Mouse (Mus musculus) activated CD4-positive, CD25-positive, alpha-beta regulatory T cell, adult 4 months (primary cell): ENCODE data around the gene Olfr11. TPM values are rescaled to one million over a fixed set of nuclear protein-coding genes. Genes with fewer than 3 reads are reported as not detected.

ENCODE experiments used
- ATAC-seq: one replicate; pipeline ENCODE4 v1.8.0; 2017
- polyA plus RNA-seq, 2 experiments: library from polyadenylated mRNA; unstranded; fragments of 100-300 nt; shearing (Covaris generic); gene quantifications; one replicate each; pipeline ENCODE4 v1.2.1; 2017

Olfr11 gene
- not detected for polyA plus RNA-seq

DNA sequence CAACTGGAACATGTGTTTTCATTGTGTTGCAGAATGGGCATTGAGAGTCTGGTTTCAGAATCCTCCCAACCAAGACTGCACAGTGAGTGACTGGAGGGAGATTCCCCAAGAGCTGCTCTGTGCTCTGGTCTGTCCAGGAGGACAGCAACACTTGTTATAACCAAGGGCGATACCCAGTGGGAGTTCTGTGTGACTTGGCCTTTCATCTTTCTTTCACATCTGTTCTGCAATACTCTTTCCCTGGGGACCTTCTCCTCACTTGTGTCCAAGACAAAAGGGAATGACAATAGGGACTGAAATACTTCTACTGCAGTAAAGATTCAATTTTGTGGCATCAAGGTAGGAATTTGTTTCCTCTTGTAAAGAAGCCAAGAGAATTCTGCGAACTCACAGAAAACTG is at the start of gene Olfr11:
TSS of gene Olfr11 (minus strand) at position 101 of the 400 bp plus-strand sequence.
- ATAC-seq: no peak

DNA sequence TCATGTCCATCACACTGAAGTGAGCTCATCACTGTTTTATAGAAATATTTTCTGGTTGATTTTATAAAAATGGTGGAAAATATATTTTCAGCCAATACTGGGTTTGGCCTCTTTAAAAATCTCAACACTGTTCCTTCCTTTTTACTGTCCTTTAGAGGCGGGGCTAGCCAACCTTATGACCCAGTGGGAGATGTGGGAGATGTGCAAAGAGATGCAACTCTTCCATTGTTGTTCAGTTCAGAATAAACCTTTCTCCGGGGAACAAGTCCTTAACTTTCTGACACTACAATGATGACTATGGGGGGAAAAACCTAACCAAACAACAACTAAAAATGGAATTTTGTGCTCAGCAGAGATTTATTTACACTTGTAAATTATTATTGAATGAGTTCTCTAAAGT is 35.0 kb upstream of the Olfr11 start, which contains the start of gene Olfr1360:
TSS of gene Olfr1360 (minus strand) at position 101 of the 400 bp plus-strand sequence.
- ATAC-seq: no peak

DNA sequence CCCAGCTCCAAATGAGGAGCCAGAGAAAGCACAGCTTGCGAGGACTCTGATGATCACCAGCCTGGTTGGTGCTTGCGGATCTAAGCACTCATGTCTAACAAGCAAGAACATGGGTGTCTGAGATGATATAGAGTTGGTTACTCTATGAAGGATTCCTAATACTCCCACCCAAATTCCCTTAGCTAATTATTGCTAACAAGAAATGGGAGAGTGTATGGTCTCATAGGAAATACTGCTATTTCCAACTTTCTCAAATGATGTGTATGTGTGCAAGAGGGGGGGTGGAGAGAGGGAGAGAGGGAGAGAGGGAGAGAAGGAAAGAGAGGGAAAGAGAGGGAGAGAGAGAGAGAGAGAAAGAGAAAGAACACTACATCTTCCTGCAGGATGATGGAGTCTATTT is 21.0 kb upstream of the Olfr11 start, which contains the start of gene Olfr1361:
TSS of gene Olfr1361 (minus strand) at position 101 of the 400 bp plus-strand sequence.
- no peak for ATAC-seq

DNA sequence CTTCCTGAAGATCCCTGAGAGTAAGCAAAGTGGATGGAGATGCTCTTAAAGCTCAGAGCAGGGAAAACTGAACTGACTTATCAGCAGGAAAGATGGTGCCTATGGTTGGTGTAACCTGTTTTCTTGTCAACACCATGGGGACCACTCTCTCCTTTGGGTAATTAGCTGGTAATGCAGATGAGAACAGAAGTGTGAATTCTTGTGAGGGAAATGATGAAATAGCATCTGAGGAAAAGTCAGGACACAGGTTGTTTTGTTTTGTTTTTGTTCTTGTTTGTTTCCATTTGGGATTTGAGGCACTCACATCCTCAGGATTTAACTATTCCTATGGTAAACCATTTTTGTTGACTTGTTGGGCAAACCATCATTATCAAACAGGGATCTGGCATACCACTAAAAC is 28.4 kb downstream of the Olfr11 start, which contains the start of gene Olfr1362:
TSS of gene Olfr1362 (minus strand) at position 101 of the 400 bp plus-strand sequence.
- no peak for ATAC-seq

DNA sequence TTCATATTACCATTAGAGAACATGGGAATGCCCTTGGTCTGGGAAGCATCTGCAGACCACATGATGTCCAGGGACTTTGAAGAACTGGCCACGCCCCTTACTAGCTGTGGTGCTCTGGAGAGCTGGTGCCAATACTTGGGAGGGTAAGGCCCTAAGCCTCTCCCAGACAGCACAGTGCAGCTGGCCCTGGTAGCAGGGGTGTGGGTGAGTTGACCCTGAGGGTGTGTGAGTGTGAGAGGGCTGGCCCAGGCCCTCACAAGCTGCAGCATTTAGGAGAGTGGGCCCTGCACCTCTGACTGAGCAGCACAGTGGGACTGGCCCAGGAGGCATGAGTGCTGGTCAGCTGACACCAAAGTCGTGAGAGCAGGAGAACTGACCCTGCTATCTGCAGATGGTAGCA is 50.7 kb downstream of the Olfr11 start:
- ATAC-seq: no peak

Other genes starting within 250 kb of the Olfr11 start
- gene Zkscan3, start 239.8 kb downstream of the Olfr11 start, polyA plus RNA-seq: 10 to 100 TPM; 24.1 to 34.5 TPM
- 1 to 10 TPM in 1 of 2 experiments, under 1 TPM in 1; 0.82 to 1.4 TPM for gene Pgbd1, start 201.5 kb downstream of the Olfr11 start, polyA plus RNA-seq
- 10 to 100 TPM; 52.6 to 54.9 TPM for gene Zscan26, start 188.8 kb downstream of the Olfr11 start, polyA plus RNA-seq
- not detected for gene Nkapl, start 174.0 kb downstream of the Olfr11 start, polyA plus RNA-seq
- not detected for gene Zkscan4, start 163.6 kb downstream of the Olfr11 start, polyA plus RNA-seq
- gene Gm10065, start 163.1 kb downstream of the Olfr11 start, polyA plus RNA-seq: not detected
- gene AK157302, start 147.3 kb downstream of the Olfr11 start, polyA plus RNA-seq: under 1 TPM in 1 of 2 experiments, not detected in 1; 0.50 TPM
- 10 to 100 TPM in 1 of 2 experiments, 1 to 10 TPM in 1; 2.5 to 45.3 TPM for gene Gm11273, start 141.1 kb downstream of the Olfr11 start, polyA plus RNA-seq
- 10 to 100 TPM in 1 of 2 experiments, 1 to 10 TPM in 1; 5.0 to 10.1 TPM for gene Zkscan8, start 111.4 kb downstream of the Olfr11 start, polyA plus RNA-seq
- gene Olfr1366, start 99.7 kb downstream of the Olfr11 start, polyA plus RNA-seq: not detected
- under 1 TPM in 1 of 2 experiments, not detected in 1; 0.40 TPM for gene Olfr1535, start 82.6 kb downstream of the Olfr11 start, polyA plus RNA-seq
- not detected for gene Olfr1364, start 60.8 kb downstream of the Olfr11 start, polyA plus RNA-seq
- gene Olfr1362, start 28.5 kb downstream of the Olfr11 start, polyA plus RNA-seq: not detected
- not detected for gene Olfr1361, start 20.9 kb upstream of the Olfr11 start, polyA plus RNA-seq
- not detected for gene Olfr1360, start 34.9 kb upstream of the Olfr11 start, polyA plus RNA-seq
- not detected for gene Olfr1359, start 55.6 kb upstream of the Olfr11 start, polyA plus RNA-seq
- 1 to 10 TPM in 1 of 2 experiments, not detected in 1; 1.2 TPM for gene Hist1h2bl, start 73.6 kb upstream of the Olfr11 start, polyA plus RNA-seq
- gene Hist1h2ai, start 73.9 kb upstream of the Olfr11 start, polyA plus RNA-seq: 1 to 10 TPM in 1 of 2 experiments, not detected in 1; 5.1 TPM
- gene Hist1h3h, start 75.1 kb upstream of the Olfr11 start, polyA plus RNA-seq: 1 to 10 TPM in 1 of 2 experiments, not detected in 1; 6.0 TPM
- 1 to 10 TPM; 2.4 to 2.8 TPM for gene Hist1h2bm, start 79.5 kb upstream of the Olfr11 start, polyA plus RNA-seq
- under 1 TPM in 1 of 2 experiments, not detected in 1; 0.61 TPM for gene Hist1h4j, start 92.5 kb upstream of the Olfr11 start, polyA plus RNA-seq
- gene Hist1h4k, start 108.0 kb upstream of the Olfr11 start, polyA plus RNA-seq: 1 to 10 TPM; 4.8 to 6.3 TPM
- gene Hist1h2ak, start 111.3 kb upstream of the Olfr11 start, polyA plus RNA-seq: 1 to 10 TPM; 2.5 to 3.5 TPM
- gene Hist1h2bn, start 111.6 kb upstream of the Olfr11 start, polyA plus RNA-seq: 1 to 10 TPM; 3.3 to 5.0 TPM
- gene Hist1h1b, start 138.1 kb upstream of the Olfr11 start, polyA plus RNA-seq: 10 to 100 TPM; 28.3 to 35.3 TPM
- 1 to 10 TPM in 1 of 2 experiments, not detected in 1; 3.8 TPM for gene Hist1h3i, start 140.9 kb upstream of the Olfr11 start, polyA plus RNA-seq
- 10 to 100 TPM in 1 of 2 experiments, 1 to 10 TPM in 1; 2.0 to 11.5 TPM for gene Hist1h2an, start 144.7 kb upstream of the Olfr11 start, polyA plus RNA-seq
- not detected for gene Hist1h2bp, start 144.9 kb upstream of the Olfr11 start, polyA plus RNA-seq
- gene Hist1h2bq, start 167.7 kb upstream of the Olfr11 start, polyA plus RNA-seq: 1 to 10 TPM; 4.2 to 9.2 TPM
- 1 to 10 TPM in 1 of 2 experiments, not detected in 1; 2.4 TPM for gene Hist1h2ao, start 167.9 kb upstream of the Olfr11 start, polyA plus RNA-seq
- 1 to 10 TPM in 1 of 2 experiments, not detected in 1; 6.5 TPM for gene Hist1h4m, start 169.2 kb upstream of the Olfr11 start, polyA plus RNA-seq
- gene Hist1h4n, start 189.7 kb upstream of the Olfr11 start, polyA plus RNA-seq: 10 to 100 TPM in 1 of 2 experiments, not detected in 1; 15.9 TPM
- gene Hist1h2ap, start 191.0 kb upstream of the Olfr11 start, polyA plus RNA-seq: 100 to 1,000 TPM; 214 to 439 TPM
- 1 to 10 TPM; 4.0 to 9.2 TPM for gene Hist1h2br, start 191.2 kb upstream of the Olfr11 start, polyA plus RNA-seq